Mouse (Mus musculus): Measurements from ENCODE around the gene Slc12a6.

The Slc12a6 gene

GRCm38 (mm10) chr2:112328069-112328777, 62.6 kb downstream of the Slc12a6 start:
- peak; percentile 6 for DNase-seq (ENCODE audit: low spot score)

DNA sequence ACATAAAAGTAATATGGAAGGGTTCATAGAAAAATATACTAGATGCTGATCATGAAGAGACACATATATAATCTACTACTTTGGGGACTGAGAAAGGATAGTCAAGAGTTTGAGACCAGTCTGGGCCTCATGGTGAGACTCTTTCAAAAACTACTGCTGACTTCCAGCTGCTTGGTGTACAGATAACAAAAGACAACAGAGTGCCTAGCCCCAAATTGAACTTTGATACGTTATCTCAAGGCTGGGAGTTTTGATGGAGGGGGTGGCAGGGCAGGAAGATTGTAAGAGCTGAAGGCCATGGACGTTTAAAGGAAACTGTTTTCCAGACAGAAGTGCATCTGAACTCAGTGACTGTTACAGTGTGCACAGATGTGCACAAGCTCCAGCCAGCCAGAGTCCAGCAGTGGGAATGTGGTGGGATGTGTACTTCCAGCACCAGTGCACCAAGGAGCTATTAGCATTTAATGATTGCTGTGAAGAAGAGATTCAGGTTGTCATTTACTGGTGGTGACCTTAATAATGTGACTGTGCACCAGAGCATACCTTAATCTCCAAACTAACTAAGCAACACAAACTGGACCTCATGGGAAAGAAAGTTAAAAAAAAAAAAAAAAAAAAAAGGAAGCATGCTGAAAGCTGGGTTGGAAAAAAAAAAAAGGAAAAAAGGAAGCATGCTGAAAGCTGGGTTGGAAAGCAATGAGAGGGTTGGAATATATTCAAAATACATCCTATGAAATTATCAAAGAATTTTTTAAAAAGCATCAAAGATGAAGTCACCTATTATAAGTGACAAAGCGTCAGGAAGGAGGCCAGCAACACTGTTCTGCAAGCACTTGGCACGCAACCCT, 66.7 kb downstream of the Slc12a6 start:
- no peak for DNase-seq (ENCODE audit: low spot score)

- no peak for DNase-seq (ENCODE audit: low spot score)
These were observed 71.6 kb downstream of the Slc12a6 start for GRCm38 (mm10) chr2:112337211-112337610.

GRCm38 (mm10) chr2:112339736-112340135, 74.1 kb downstream of the Slc12a6 start:
- no peak for DNase-seq (ENCODE audit: low spot score)

- DNase-seq (ENCODE audit: low spot score): no peak
These were observed 75.5 kb downstream of the Slc12a6 start for GRCm38 (mm10) chr2:112341117-112341516.

DNA sequence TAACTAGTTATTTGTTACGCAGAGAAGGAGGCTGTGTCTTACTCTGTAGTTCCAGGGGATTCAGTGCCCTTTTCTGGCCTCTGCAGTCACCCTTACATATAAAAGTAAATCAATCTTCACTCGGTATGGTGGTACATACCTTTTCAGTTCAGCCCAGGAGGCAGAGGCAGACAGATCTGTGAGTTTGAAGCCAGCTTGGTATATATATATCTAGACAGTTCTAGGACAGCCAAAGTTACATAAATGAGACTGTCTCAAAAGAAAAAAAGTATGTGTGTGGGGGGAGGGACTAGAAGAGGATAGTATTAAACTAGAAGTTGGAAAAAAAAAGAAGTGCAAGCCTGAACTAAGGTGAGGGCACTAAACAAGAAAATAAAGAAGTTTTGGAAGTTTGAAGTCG, 82.6 kb downstream of the Slc12a6 start:
- DNase-seq (ENCODE audit: low spot score): no peak

- DNase-seq (ENCODE audit: low spot score): no peak
These were observed 88.2 kb downstream of the Slc12a6 start for GRCm38 (mm10) chr2:112353685-112354455.

GRCm38 (mm10) chr2:112359611-112360010, 94.0 kb downstream of the Slc12a6 start:
- DNase-seq (ENCODE audit: low spot score): no peak

GRCm38 (mm10) chr2:112360012-112360780, 94.6 kb downstream of the Slc12a6 start:
- DNase-seq (ENCODE audit: low spot score): no peak

DNA sequence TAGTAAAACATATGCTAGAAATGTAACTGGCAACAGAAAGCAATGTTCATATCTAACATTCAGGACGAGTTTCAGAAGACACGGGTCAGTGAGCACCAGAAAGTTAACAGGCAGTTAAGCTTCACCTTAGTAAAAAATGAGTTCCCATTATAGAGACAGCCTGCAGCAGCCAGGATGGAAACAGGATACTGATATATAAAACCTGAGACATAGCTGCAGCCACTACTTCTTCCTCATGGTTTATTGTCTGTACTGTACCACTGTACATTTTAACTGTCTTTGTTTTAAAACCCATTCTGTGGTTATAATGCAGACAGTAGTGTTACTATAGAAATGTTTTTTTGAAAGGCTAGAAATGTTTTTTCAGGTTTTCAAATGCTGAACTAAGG, 95.2 kb downstream of the Slc12a6 start:
- no peak for DNase-seq (ENCODE audit: low spot score)

DNA sequence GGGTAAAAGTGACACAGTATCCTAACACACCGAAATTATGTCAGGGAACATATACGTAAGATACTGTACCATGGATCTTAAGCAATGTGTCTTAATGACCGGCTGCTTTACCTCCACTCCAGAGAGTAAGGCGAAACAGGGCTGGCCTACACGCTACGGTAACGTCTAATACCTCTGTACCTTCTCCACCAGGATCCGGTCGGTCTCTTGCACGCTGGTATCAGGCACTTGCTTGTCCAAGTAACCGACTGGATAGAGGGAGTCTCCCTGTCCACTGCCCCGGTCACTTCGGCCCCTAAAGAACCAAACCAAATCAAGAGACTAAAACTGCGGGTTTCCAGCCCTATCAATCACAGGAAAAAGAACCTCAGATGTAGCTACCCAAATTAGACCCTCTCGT, 101.6 kb downstream of the Slc12a6 start:
- no peak for DNase-seq (ENCODE audit: low spot score)

DNA sequence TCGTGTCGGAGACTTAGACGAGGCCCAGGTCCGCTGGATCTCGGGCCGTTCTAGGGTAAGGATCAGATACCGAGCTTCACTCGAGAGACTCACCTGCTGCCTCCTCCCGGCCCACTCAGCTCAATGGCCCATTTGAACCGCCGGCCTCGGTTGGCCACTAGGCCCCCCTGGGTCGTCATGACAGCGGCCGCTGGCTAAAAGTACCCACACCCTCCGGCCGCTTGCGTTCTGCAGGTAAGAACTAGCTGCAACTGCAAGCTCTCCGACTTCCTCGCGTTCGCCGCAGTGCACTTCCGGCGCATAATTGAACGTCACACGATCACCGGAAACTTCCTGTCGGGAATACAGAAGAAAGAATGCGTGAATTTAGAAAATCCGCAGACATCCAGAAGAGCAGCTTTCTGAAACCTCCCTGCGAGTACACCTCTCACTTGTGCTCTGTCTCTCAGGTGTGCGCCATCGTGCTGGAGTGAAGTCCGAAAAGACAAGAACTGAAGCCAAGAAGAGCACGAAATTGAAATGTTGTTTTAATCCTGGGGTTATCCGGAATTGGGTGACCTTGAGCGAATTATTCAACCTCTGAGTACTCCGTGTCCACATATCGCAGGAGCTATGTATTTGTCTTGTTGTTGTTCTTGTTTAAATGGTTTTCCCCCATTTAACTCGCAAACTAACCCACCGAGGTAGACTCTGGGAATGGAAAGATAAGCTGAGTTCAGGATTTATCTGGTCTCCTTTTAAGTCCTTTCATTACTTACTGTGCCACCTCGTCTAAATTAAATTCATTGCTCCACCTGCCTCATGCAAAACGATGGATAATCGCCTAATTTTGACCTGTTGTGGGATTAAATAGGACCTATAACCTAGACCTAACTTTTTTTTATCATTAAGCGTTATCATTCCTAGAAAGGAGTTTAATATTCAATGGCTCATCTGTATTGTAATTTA, 102.4 kb downstream of the Slc12a6 start, which contains the start of gene Emc4:
Gene Emc4, minus strand, starts transcription at position 302 of the 948 bp plus-strand sequence.
- DNase-seq (ENCODE audit: low spot score): peak; percentile 80

DNA sequence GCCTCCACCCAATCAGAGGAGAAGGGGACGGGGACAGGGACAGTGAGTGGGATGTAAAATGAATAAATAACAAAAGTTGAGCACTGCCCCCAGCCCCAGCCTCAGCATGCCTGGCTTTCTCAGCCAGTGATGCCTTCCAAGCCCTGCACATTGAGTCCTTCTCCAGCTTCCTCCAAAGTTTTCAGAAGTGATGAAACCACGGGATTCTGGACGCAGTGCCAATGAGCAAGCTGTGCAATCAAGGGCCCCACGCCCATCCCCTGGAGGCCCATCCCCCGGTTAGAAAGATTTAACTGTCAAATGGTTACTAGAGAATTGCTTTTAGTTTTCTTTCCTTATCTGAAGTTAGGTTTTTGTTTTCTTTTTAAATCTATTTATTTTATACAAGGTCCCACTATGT, 104.3 kb downstream of the Slc12a6 start:
- no peak for DNase-seq (ENCODE audit: low spot score)

- no peak for DNase-seq (ENCODE audit: low spot score)
These were observed 107.5 kb downstream of the Slc12a6 start for GRCm38 (mm10) chr2:112373141-112373540.

GRCm38 (mm10) chr2:112374610-112375009, 109.0 kb downstream of the Slc12a6 start:
- no peak for DNase-seq (ENCODE audit: low spot score)

DNA sequence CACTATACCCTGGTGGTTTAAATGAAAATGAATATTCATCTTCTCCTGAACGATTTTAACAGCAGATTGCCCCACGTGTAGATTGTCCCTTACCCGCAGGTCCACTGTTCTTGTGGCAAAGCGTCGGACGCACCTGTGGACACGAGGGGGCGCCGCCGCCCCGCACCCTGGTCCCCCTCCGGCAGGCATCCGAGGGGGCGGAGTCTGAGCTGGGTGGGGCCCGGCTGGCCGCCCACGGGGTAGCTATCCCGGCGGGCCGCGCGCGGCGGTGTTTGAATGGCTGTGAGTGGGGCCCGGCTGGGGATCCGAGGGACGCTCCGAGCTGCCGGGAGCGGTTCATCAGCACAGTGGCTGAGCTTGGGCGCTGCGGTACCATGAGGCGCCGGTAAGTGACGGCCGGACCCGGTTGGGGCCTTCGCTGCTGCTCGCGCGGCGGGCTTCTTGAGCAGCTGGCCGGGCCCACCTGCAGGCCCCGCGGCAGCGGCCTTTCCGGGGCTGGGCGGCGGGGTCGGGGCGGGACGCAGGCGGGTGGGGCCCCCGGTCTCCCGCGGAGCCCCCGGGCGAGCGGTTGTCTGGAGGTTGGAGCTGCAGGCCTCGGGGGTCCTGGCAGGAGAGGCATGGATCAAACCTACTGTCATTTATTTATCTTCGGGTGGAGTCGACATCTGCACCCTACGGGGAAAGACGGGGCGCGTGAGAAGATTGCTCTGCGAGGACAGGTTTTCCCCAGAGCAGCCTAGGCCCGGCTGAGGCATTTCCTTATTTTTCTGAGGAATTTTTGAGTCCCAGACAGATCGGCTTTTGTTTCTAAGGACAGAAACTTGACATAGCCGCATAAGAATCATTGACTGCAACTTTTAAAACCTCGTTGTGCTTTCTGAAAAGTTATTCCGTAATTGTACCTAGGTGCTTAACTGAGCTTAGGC, 113.6 kb downstream of the Slc12a6 start, which contains the start of gene Katnbl1:
Gene Katnbl1, plus strand, starts transcription at position 239 of the 926 bp plus-strand sequence.
- peak; percentile 92 for DNase-seq (ENCODE audit: low spot score)

DNA sequence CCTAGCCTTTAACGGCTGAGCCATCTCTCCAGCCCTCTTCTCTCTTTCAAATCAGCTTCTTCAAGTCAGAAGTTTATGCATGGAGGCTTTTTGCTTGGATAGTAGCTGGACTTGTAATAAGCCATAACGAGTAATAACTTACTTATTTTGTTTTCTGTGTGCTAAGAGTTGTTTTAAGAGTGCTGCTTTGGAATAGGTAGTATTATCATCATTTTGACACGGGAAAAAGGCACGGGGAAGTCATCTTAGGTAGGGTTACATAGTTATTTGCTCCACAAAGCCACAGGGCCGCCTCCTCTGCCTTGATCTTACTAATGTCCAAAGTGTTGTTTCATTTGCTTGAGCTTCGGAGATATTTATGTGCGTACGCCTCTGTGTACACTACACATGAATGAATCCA, 114.5 kb downstream of the Slc12a6 start:
- DNase-seq (ENCODE audit: low spot score): no peak

GRCm38 (mm10) chr2:112381219-112381618, 115.6 kb downstream of the Slc12a6 start:
- DNase-seq (ENCODE audit: low spot score): no peak

DNA sequence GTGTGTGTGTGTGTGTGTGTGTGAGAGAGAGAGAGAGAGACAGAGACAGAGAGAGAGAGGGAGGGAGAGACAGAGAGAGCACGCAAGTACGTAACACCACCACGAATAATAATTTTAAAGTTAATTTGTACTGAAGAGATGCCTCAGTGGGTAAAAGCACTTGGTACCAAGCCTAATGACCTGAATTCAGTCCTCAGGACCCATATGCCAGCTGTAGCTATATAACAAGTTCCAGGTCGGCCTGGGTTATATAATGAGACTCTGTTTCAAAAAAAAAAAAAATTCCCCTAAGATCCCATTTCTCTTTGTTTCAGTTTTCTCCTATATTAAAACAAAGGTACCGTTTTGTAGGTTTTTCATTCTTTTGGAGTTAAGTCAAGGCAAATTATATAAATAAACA, 125.2 kb downstream of the Slc12a6 start:
- no peak for DNase-seq (ENCODE audit: low spot score)
